Mouse (Mus musculus): ENCODE results near the gene Robo1. TPM values are rescaled to one million over a fixed set of nuclear protein-coding genes. Genes with fewer than 3 reads are reported as not detected.

The Robo1 gene
- polyA plus RNA-seq, 1 experiment from 2014 or later = 4.7 TPM

DNA sequence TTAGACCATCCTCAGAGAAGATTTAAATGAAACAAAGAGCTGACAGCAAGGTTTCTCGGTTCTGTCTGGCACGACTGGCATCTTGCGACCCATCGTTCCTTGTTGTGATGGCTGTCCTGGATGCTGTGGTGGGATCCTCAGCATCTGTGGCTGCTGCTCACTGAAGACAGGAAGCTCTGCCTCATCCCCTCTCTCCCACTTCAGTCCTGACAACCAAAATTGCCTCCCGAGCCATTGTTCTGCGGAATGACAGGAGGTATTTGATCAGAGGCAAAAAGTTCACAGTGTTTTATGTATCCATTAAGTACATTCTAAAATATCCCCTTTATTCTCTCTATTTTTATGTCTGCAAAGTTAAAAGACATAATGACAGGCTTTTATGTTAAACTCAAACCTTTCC, 643.9 kb downstream of the Robo1 start:
- H3K4me2 ChIP-seq = no peak overlapping the region
- no peaks in the 10 kb centered on the region for H3K9me3 ChIP-seq (replicated peaks)
- 75% methylated on average over 6 of the region's 6 CpGs for WGBS (ENCODE audit: insufficient replicate concordance)
- no peak for ATAC-seq (ENCODE audit: insufficient read depth)
- no peak overlapping the region for H3K27ac ChIP-seq (replicated peaks)
- H3K4me1 ChIP-seq (replicated peaks) = no peaks in the 10 kb centered on the region
- H3K36me3 ChIP-seq (replicated peaks) = no peaks in the 10 kb centered on the region
- H3K4me3 ChIP-seq (replicated peaks) = no peak overlapping the region
- H3K9ac ChIP-seq = no peak overlapping the region
- no peaks in the 10 kb centered on the region for H3K27me3 ChIP-seq

- Histone ChIP-seq H3K9me3 (replicated peaks) (no peaks in the 10 kb centered on the region), H3K4me1 (replicated peaks) (no peaks in the 10 kb centered on the region), H3K4me2 (no peak overlapping the region), H3K27me3 (no peaks in the 10 kb centered on the region), H3K9ac (no peak overlapping the region), H3K27ac (replicated peaks) (no peak overlapping the region), H3K36me3 (replicated peaks) (peaks cover 4% of the 10 kb centered on the region; the same call in 1 of the 2 replicates), H3K4me3 (replicated peaks) (no peak overlapping the region)
- 71% methylated on average over 11 of the region's 11 CpGs for WGBS (ENCODE audit: insufficient replicate concordance)
- no peak for ATAC-seq (ENCODE audit: insufficient read depth)
Observed at GRCm38 (mm10) chr16:72959018-72959702, 651.1 kb downstream of the Robo1 start.

DNA sequence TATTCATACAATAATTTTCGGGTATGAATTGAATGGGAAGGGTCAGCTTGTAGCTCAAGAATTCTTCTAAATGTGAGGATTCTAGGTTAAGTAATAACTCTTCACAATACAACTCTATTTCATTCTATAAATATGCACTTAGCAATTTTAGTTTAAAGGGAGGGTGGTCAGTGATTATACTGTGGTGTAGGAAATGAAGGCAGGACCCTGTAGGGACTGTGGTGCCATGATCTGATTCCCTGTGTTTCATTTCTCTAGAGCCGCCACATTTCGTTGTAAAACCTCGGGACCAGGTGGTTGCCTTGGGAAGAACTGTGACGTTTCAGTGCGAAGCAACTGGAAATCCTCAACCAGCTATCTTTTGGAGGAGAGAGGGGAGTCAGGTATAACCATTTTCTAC, 651.7 kb downstream of the Robo1 start:
- ATAC-seq (ENCODE audit: insufficient read depth) = no peak
- Histone ChIP-seq H3K4me3 (replicated peaks) (no peak overlapping the region), H3K27me3 (no peaks in the 10 kb centered on the region), H3K36me3 (replicated peaks) (peaks cover 4% of the 10 kb centered on the region; the same call in 1 of the 2 replicates), H3K4me2 (no peak overlapping the region), H3K9me3 (replicated peaks) (no peaks in the 10 kb centered on the region), H3K4me1 (replicated peaks) (no peaks in the 10 kb centered on the region), H3K27ac (replicated peaks) (no peak overlapping the region), H3K9ac (no peak overlapping the region)
- WGBS (ENCODE audit: insufficient replicate concordance) = 75% methylated on average over 6 of the region's 6 CpGs

GRCm38 (mm10) chr16:72963782-72964181, 655.7 kb downstream of the Robo1 start:
- H3K27ac ChIP-seq (replicated peaks) = no peak overlapping the region
- 64% methylated on average over 3 of the region's 3 CpGs for WGBS (ENCODE audit: insufficient replicate concordance)
- no peaks in the 10 kb centered on the region for H3K4me1 ChIP-seq (replicated peaks)
- H3K27me3 ChIP-seq = no peaks in the 10 kb centered on the region
- H3K9me3 ChIP-seq (replicated peaks) = no peaks in the 10 kb centered on the region
- no peak for ATAC-seq (ENCODE audit: insufficient read depth)
- H3K9ac ChIP-seq = no peak overlapping the region
- H3K4me3 ChIP-seq (replicated peaks) = no peak overlapping the region
- peaks cover 4% of the 10 kb centered on the region; the same call in 1 of the 2 replicates for H3K36me3 ChIP-seq (replicated peaks)
- no peak overlapping the region for H3K4me2 ChIP-seq

- no peak for ATAC-seq (ENCODE audit: insufficient read depth)
- Histone ChIP-seq H3K9ac (no peak overlapping the region), H3K27me3 (no peaks in the 10 kb centered on the region), H3K4me3 (replicated peaks) (no peak overlapping the region), H3K9me3 (replicated peaks) (no peaks in the 10 kb centered on the region), H3K36me3 (replicated peaks) (peaks cover 11% of the 10 kb centered on the region; the same call in 1 of the 2 replicates), H3K4me1 (replicated peaks) (no peaks in the 10 kb centered on the region), H3K4me2 (no peak overlapping the region), H3K27ac (replicated peaks) (no peak overlapping the region)
- 69% methylated on average over 7 of the region's 7 CpGs for WGBS (ENCODE audit: insufficient replicate concordance)
Observed at GRCm38 (mm10) chr16:72967509-72967908, 659.4 kb downstream of the Robo1 start.

DNA sequence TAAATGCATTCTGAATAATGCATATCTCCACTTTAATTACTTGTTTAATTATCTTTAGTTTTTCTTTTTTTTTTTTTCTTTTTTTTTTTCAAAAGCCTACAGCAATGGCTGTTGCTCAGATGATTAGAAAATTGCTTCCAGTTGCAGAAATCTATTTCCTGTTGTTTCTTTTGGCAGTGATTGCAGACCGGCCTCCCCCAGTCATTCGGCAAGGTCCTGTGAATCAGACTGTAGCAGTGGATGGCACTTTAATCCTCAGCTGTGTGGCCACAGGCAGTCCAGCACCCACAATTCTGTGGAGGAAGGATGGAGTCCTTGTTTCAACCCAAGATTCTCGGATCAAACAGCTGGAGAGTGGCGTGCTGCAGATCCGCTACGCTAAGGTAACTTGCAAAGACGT, 661.9 kb downstream of the Robo1 start:
- no peaks in the 10 kb centered on the region for H3K9me3 ChIP-seq (replicated peaks)
- no peak overlapping the region for H3K27ac ChIP-seq (replicated peaks)
- no peak overlapping the region for H3K4me2 ChIP-seq
- no peaks in the 10 kb centered on the region for H3K4me1 ChIP-seq (replicated peaks)
- H3K27me3 ChIP-seq = no peaks in the 10 kb centered on the region
- no peak overlapping the region for H3K9ac ChIP-seq
- no peak overlapping the region for H3K4me3 ChIP-seq (replicated peaks)
- WGBS (ENCODE audit: insufficient replicate concordance) = 84% methylated on average over 7 of the region's 7 CpGs
- H3K36me3 ChIP-seq (replicated peaks) = peaks cover 7% of the 10 kb centered on the region; the same call in 1 of the 2 replicates
- no peak for ATAC-seq (ENCODE audit: insufficient read depth)

- ATAC-seq (ENCODE audit: insufficient read depth) = no peak
- H3K9ac ChIP-seq = no peak overlapping the region
- 65% methylated on average over 6 of the region's 6 CpGs for WGBS (ENCODE audit: insufficient replicate concordance)
- H3K4me3 ChIP-seq (replicated peaks) = no peak overlapping the region
- no peaks in the 10 kb centered on the region for H3K4me1 ChIP-seq (replicated peaks)
- no peak overlapping the region for H3K4me2 ChIP-seq
- no peaks in the 10 kb centered on the region for H3K27me3 ChIP-seq
- no peaks in the 10 kb centered on the region for H3K9me3 ChIP-seq (replicated peaks)
- H3K36me3 ChIP-seq (replicated peaks) = peaks cover 7% of the 10 kb centered on the region; the same call in 1 of the 2 replicates
- H3K27ac ChIP-seq (replicated peaks) = no peak overlapping the region
Observed at GRCm38 (mm10) chr16:72973685-72974084, 665.6 kb downstream of the Robo1 start.

- H3K27me3 ChIP-seq = no peaks in the 10 kb centered on the region
- H3K36me3 ChIP-seq (replicated peaks) = peaks cover 7% of the 10 kb centered on the region; the same call in 1 of the 2 replicates
- no peak overlapping the region for H3K4me3 ChIP-seq (replicated peaks)
- no peaks in the 10 kb centered on the region for H3K4me1 ChIP-seq (replicated peaks)
- H3K9ac ChIP-seq = no peak overlapping the region
- ATAC-seq (ENCODE audit: insufficient read depth) = no peak
- H3K27ac ChIP-seq (replicated peaks) = no peak overlapping the region
- 78% methylated on average over 4 of the region's 4 CpGs for WGBS (ENCODE audit: insufficient replicate concordance)
- no peaks in the 10 kb centered on the region for H3K9me3 ChIP-seq (replicated peaks)
- no peak overlapping the region for H3K4me2 ChIP-seq
Observed at GRCm38 (mm10) chr16:72974681-72975080, 666.6 kb downstream of the Robo1 start.

DNA sequence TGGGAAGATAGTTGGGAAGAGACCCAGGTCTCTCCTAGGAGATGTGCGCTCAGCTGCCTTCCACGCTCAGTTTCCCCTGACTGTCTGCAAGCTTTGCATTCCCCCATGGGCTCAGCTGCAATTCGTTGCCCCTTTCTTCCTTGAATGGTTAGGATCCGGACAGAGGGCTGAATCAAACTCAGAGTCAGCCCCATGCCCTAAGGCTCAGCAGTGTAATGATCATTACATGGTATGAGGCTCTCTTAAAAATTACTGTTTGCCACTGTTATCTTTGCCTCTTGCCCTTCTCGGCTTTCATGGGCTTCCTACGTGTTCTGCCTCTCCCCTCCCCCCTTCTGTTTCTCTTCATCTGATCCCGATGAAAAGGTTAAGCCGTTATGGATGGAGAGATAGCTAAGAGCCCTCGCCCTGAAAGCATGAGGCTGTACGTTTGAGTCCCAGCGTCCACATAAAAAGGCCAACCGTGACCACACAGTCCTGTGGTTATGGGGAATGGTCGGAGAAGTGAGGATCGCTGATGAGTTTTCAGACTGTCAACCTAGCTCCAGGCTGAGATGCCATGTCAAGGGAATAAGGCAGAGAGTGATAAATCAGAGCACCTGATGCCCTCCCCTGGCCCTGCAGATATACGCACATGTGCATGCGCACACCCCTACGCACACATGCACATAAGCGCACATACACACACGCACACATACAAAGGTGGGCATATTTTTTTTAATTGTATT, 668.9 kb downstream of the Robo1 start:
- no peaks in the 10 kb centered on the region for H3K27me3 ChIP-seq
- 0 out of 2 replicates have a peak, but pooled peaks cover 5% of the 10 kb centered on the region for H3K36me3 ChIP-seq (replicated peaks)
- no peak overlapping the region for H3K27ac ChIP-seq (replicated peaks)
- WGBS (ENCODE audit: insufficient replicate concordance) = 74% methylated on average over 19 of the region's 19 CpGs
- no peak overlapping the region for H3K4me2 ChIP-seq
- no peak for ATAC-seq (ENCODE audit: insufficient read depth)
- H3K9ac ChIP-seq = no peak overlapping the region
- H3K9me3 ChIP-seq (replicated peaks) = no peaks in the 10 kb centered on the region
- no peak overlapping the region for H3K4me3 ChIP-seq (replicated peaks)
- no peaks in the 10 kb centered on the region for H3K4me1 ChIP-seq (replicated peaks)

DNA sequence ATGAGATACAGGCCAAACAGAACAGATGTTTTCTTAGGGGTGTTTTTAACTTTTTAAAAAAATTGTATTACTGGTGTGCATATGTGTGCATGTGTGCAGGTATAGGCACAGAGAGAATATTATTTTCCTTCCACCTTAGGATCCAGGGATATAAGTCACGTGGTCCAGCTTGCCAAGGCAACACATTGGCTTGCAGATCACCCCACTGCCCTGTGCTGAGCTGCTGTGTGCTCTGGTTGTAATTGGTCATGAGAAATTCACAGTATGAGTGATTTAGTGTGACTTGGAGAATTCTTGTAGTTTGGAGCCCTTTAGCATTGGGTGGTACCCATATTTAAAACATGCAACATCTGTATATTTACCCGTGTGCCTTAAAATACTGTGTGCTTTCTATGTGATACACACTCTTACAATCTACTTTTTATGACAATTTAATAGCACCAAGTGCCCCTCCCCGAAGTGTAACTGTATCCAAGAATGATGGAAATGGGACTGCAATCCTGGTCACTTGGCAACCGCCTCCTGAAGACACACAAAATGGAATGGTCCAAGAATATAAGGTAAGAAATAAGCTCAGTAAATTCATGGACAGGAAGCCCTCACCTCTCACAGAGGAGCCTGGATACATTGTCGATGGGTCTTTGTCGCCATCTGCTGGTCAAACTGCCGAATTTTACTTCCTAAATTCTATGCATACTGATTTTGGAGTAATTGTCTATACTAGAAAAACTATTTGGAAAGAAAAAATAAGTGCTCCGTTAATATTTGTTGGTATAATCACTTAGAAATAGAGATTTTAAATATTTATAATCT, 671.5 kb downstream of the Robo1 start:
- H3K4me1 ChIP-seq (replicated peaks) = no peaks in the 10 kb centered on the region
- no peak overlapping the region for H3K9ac ChIP-seq
- no peak overlapping the region for H3K4me3 ChIP-seq (replicated peaks)
- no peak overlapping the region for H3K27ac ChIP-seq (replicated peaks)
- 18% methylated on average over 8 of the region's 8 CpGs for whole genome bisulfite sequencing (ENCODE audit: insufficient replicate concordance)
- H3K9me3 ChIP-seq (replicated peaks) = no peaks in the 10 kb centered on the region
- no peak overlapping the region for H3K4me2 ChIP-seq
- no peaks in the 10 kb centered on the region for H3K36me3 ChIP-seq (replicated peaks)
- H3K27me3 ChIP-seq = no peaks in the 10 kb centered on the region
- no peak for ATAC-seq (ENCODE audit: insufficient read depth)

Data from liver, embryonic 15.5 days (tissue).